Mouse (Mus musculus) cerebellum, postnatal 25 days (tissue): Measurements from ENCODE around the gene Nacc1.
"Not testable (repeated sequence)": the region's sequence is repeated elsewhere in the genome, so short reads cannot be mapped to it uniquely, and the experiment has no call there.

Experiments used
- DNase-seq, 2 experiments: peaks; one replicate each; pipeline ENCODE4 v3.0.0; 2021; ENCODE audit warnings: mixed read lengths in 2 of 2

The Nacc1 gene

GRCm38 (mm10) chr8:84639162-84640009, 48.3 kb downstream of the Nacc1 start:
- DNase-seq: peak; percentile 96 to 97

- DNase-seq: peak; percentile 61 to 67
Measured at GRCm38 (mm10) chr8:84638555-84639161, 49.0 kb downstream of the Nacc1 start.

- peak in 1 of 2 experiments; percentile 36 for DNase-seq
Measured at GRCm38 (mm10) chr8:84637946-84638554, 49.6 kb downstream of the Nacc1 start.

- peak; percentile 66 to 68 for DNase-seq
Measured at GRCm38 (mm10) chr8:84636051-84636691, 51.5 kb downstream of the Nacc1 start.

- peak in 1 of 2 experiments; percentile 61 for DNase-seq
Measured at GRCm38 (mm10) chr8:84635397-84636050, 52.1 kb downstream of the Nacc1 start.

GRCm38 (mm10) chr8:84634849-84635304, 52.8 kb downstream of the Nacc1 start:
- peak; percentile 98 to 99 for DNase-seq

- peak; percentile 43 to 53 for DNase-seq
Measured at GRCm38 (mm10) chr8:84633841-84634584, 53.6 kb downstream of the Nacc1 start.

GRCm38 (mm10) chr8:84631813-84632212, 55.8 kb downstream of the Nacc1 start:
- DNase-seq: no peak

- no peak for DNase-seq
Measured at GRCm38 (mm10) chr8:84630145-84630544, 57.5 kb downstream of the Nacc1 start.

GRCm38 (mm10) chr8:84629586-84629985, 58.1 kb downstream of the Nacc1 start:
- peak in 1 of 2 experiments; percentile 2 for DNase-seq

GRCm38 (mm10) chr8:84623425-84623824, 64.2 kb downstream of the Nacc1 start:
- not testable (repeated sequence) for DNase-seq

- no peak for DNase-seq
Measured at GRCm38 (mm10) chr8:84621102-84621625, 66.5 kb downstream of the Nacc1 start.
